Mouse (Mus musculus) kidney, postnatal 0 days (tissue): ENCODE measurements around the gene Fam114a1. TPM values are rescaled to one million over a fixed set of nuclear protein-coding genes. Genes with fewer than 3 reads are reported as not detected.

Experiments
- ATAC-seq: fragments of 200-750 bp; cut with Nextera tagmentation; replicated peaks from 2 replicates; pipeline ENCODE4 v1.8.0; 2017; ENCODE audit warnings: low read depth, moderate number of reproducible peaks, moderate TSS enrichment, moderate library complexity; ENCODE audit not compliant: low FRiP score
- DNase-seq: peaks from one replicate; pipeline ENCODE4 v3.0.0-alpha.2; 2016; ENCODE audit warnings: low spot score
- H3K27ac ChIP-seq: fragments of 300-500 bp; sonication (generic); 2 replicates; pipeline ENCODE4 v1.5.1; 2014; ENCODE audit warnings: mild to moderate bottlenecking
- H3K27me3 ChIP-seq: fragments of 300-500 bp; sonication (generic); 2 replicates; pipeline ENCODE4 v1.6.1; 2014; ENCODE audit warnings: low read length, mixed read lengths; ENCODE audit not compliant: insufficient read depth
- H3K36me3 ChIP-seq: fragments of 300-500 bp; sonication (generic); 2 replicates; pipeline ENCODE4 v1.6.1; 2014; ENCODE audit warnings: low read length, mixed read lengths; ENCODE audit not compliant: insufficient read depth
- H3K4me1 ChIP-seq: fragments of 300-500 bp; sonication (generic); replicated peaks from 2 replicates; pipeline ENCODE4 v1.6.1; 2014; ENCODE audit warnings: antibody characterized with exemption, low read length, mixed read lengths; ENCODE audit not compliant: insufficient read depth
- H3K4me2 ChIP-seq: fragments of 300-500 bp; sonication (generic); 2 replicates; pipeline ENCODE4 v1.6.1; 2014; ENCODE audit warnings: mild to moderate bottlenecking, low read length, moderate library complexity, mixed read lengths
- H3K4me3 ChIP-seq: fragments of 300-500 bp; sonication (generic); replicated peaks from 2 replicates; pipeline ENCODE4 v1.5.1; 2014; ENCODE audit warnings: low read depth, low read length
- H3K9ac ChIP-seq: fragments of 300-500 bp; sonication (generic); 2 replicates; pipeline ENCODE4 v1.6.1; 2014; ENCODE audit warnings: low read depth, low read length
- H3K9me3 ChIP-seq: fragments of 300-500 bp; sonication (generic); replicated peaks from 2 replicates; pipeline ENCODE4 v1.6.1; 2016; ENCODE audit warnings: low read length, inconsistent platforms, mixed read lengths
- CTCF ChIP-seq: IDR thresholded peaks from 2 replicates; pipeline ENCODE4 v1.5.1; 2016; ENCODE audit warnings: antibody characterized with exemption, low read depth, mild to moderate bottlenecking, moderate library complexity
- WGBS: fragments of 180-500 bp; shearing (Covaris S2); extraction: QIAGEN DNeasy Blood & Tissue Kit; methylation state at CpG from one replicate; pipeline ENCODE4 v1.1.7; 2014; 5-methylcytosine and 5-hydroxymethylcytosine counted together
- polyA plus RNA-seq: library from polyadenylated mRNA; unstranded; fragments of >200 nt; fragmentation: Nextera tagmentation; extraction: Ambion mirVana; gene quantifications from 2 replicates; pipeline ENCODE4 v1.2.1, GENCODE M21; 2015

The Fam114a1 gene
- polyA plus RNA-seq, 1 experiment from 2014 or later: 28.9 TPM

- ATAC-seq (no peak), DNase-seq (peak; percentile 79)
- Histone ChIP-seq H3K27me3 (no peaks in the 10 kb centered on the region), H3K4me2 (no peak overlapping the region), H3K36me3 (peaks cover 6% of the 10 kb centered on the region; the same call in 1 of the 2 replicates), H3K4me1 (no peaks in the 10 kb centered on the region), H3K27ac (peak overlapping the region; percentile 54; the same call in 1 of the 2 replicates), H3K9ac (no peak overlapping the region), H3K9me3 (no peaks in the 10 kb centered on the region), H3K4me3 (no peak overlapping the region)
- WGBS: 49% methylated on average over 10 of the region's 10 CpGs
- TF ChIP-seq CTCF: peak; percentile 76
These were observed 33.3 kb downstream of the Fam114a1 start for GRCm38 (mm10) chr5:65002940-65003824.

GRCm38 (mm10) chr5:65003946-65004535 is 34.2 kb downstream of the Fam114a1 start:
- WGBS: 33% methylated on average over 7 of the region's 7 CpGs
- Histone ChIP-seq H3K4me3 (no peak overlapping the region), H3K4me2 (no peak overlapping the region), H3K27ac (0 out of 2 replicates have a peak overlapping the region, but pooled peaks have one; percentile 11), H3K9me3 (no peaks in the 10 kb centered on the region), H3K9ac (no peak overlapping the region), H3K4me1 (no peaks in the 10 kb centered on the region), H3K36me3 (peaks cover 6% of the 10 kb centered on the region; the same call in 1 of the 2 replicates), H3K27me3 (no peaks in the 10 kb centered on the region)
- no peak for ATAC-seq
- DNase-seq: peak; percentile 38
- TF ChIP-seq CTCF: no peak

- no peak for TF ChIP-seq CTCF
- 90% methylated on average over 4 of the region's 4 CpGs for WGBS
- DNase-seq (no peak), ATAC-seq (no peak)
- Histone ChIP-seq H3K27ac (no peak overlapping the region), H3K36me3 (peaks cover 18% of the 10 kb centered on the region), H3K9ac (no peak overlapping the region), H3K4me3 (no peak overlapping the region), H3K27me3 (no peaks in the 10 kb centered on the region), H3K4me1 (no peaks in the 10 kb centered on the region), H3K4me2 (no peak overlapping the region), H3K9me3 (no peaks in the 10 kb centered on the region)
These were observed 35.4 kb downstream of the Fam114a1 start for GRCm38 (mm10) chr5:65005251-65005650.

GRCm38 (mm10) chr5:65006011-65006491 is 36.2 kb downstream of the Fam114a1 start:
- Histone ChIP-seq H3K9ac (no peak overlapping the region), H3K4me3 (no peak overlapping the region), H3K27me3 (no peaks in the 10 kb centered on the region), H3K4me1 (no peaks in the 10 kb centered on the region), H3K9me3 (no peaks in the 10 kb centered on the region), H3K4me2 (no peak overlapping the region), H3K27ac (no peak overlapping the region), H3K36me3 (peaks cover 20% of the 10 kb centered on the region)
- TF ChIP-seq CTCF: no peak; the same call in 1 of the 2 replicates
- ATAC-seq: 0 out of 2 replicates have a peak, but pooled peaks have one; percentile 16
- WGBS: 21% methylated on average over 4 of the region's 4 CpGs
- peak; percentile 38 for DNase-seq

GRCm38 (mm10) chr5:65011901-65012573 is 42.2 kb downstream of the Fam114a1 start:
- no peak for TF ChIP-seq CTCF
- no peaks in the 10 kb centered on the region; the same call in 1 of the 2 replicates for H3K4me1 ChIP-seq
- no peaks in the 10 kb centered on the region for H3K9me3 ChIP-seq
- ATAC-seq: no peak
- no peak overlapping the region for H3K9ac ChIP-seq
- peak; percentile 35 for DNase-seq
- no peak overlapping the region for H3K27ac ChIP-seq
- peaks cover 19% of the 10 kb centered on the region; the same call in 1 of the 2 replicates for H3K36me3 ChIP-seq
- no peaks in the 10 kb centered on the region for H3K27me3 ChIP-seq
- 16% methylated on average over 7 of the region's 7 CpGs for whole genome bisulfite sequencing
- no peak overlapping the region for H3K4me3 ChIP-seq
- H3K4me2 ChIP-seq: no peak overlapping the region

- H3K9ac ChIP-seq: no peak overlapping the region
- DNase-seq (no peak), ATAC-seq (no peak)
- no peaks in the 10 kb centered on the region for H3K36me3 ChIP-seq
- TF ChIP-seq CTCF: no peak
- no peak overlapping the region for H3K4me2 ChIP-seq
- H3K4me1 ChIP-seq: no peaks in the 10 kb centered on the region; the same call in 1 of the 2 replicates
- no peaks in the 10 kb centered on the region for H3K9me3 ChIP-seq
- 87% methylated on average over 3 of the region's 3 CpGs for WGBS
- H3K27ac ChIP-seq: no peak overlapping the region
- no peaks in the 10 kb centered on the region for H3K27me3 ChIP-seq
- no peak overlapping the region for H3K4me3 ChIP-seq
These were observed 45.6 kb downstream of the Fam114a1 start for GRCm38 (mm10) chr5:65015508-65015907.
